Mouse (Mus musculus) heart, postnatal 0 days (tissue): ENCODE measurements at regions not wholly inside any gene's neighbourhood (a gene's known extent, or its start where the extent isn't known, plus 50 kb on each side); places are given as distances from the start of the nearest gene placed in this dataset.

Experiments
- ATAC-seq: fragments of 200-750 bp; cut with Nextera tagmentation; 2 replicates; pipeline ENCODE4 v1.8.0; 2017; ENCODE audit warnings: low read depth, moderate number of reproducible peaks, moderate library complexity; ENCODE audit not compliant: insufficient read depth
- DNase-seq: peaks from one replicate; pipeline ENCODE4 v3.0.0-alpha.2; 2016; ENCODE audit warnings: low spot score
- H3K27ac ChIP-seq: fragments of 300-500 bp; sonication (generic); 2 replicates; pipeline ENCODE4 v1.5.1; 2014; ENCODE audit warnings: low read depth, mild to moderate bottlenecking
- H3K27me3 ChIP-seq: fragments of 300-500 bp; sonication (generic); 2 replicates; pipeline ENCODE4 v1.6.1; 2014; ENCODE audit warnings: low read length, mixed read lengths; ENCODE audit not compliant: control insufficient read depth, insufficient read depth
- H3K36me3 ChIP-seq: fragments of 300-500 bp; sonication (generic); replicated peaks from 2 replicates; pipeline ENCODE4 v1.6.1; 2014; ENCODE audit warnings: low read length, mixed read lengths; ENCODE audit not compliant: control insufficient read depth, insufficient read depth
- H3K4me1 ChIP-seq: fragments of 300-500 bp; sonication (generic); 2 replicates; pipeline ENCODE4 v1.6.1; 2014; ENCODE audit warnings: antibody characterized with exemption; ENCODE audit not compliant: control insufficient read depth, insufficient read depth
- H3K4me2 ChIP-seq: fragments of 300-500 bp; sonication (generic); 2 replicates; pipeline ENCODE4 v1.6.1; 2014; ENCODE audit warnings: low read depth, mild to moderate bottlenecking, low read length, moderate library complexity
- H3K4me3 ChIP-seq: fragments of 300-500 bp; sonication (generic); 2 replicates; pipeline ENCODE4 v1.5.1; 2014; ENCODE audit warnings: low read depth, low read length
- H3K9ac ChIP-seq: fragments of 300-500 bp; sonication (generic); replicated peaks from 2 replicates; pipeline ENCODE4 v1.6.1; 2014; ENCODE audit warnings: low read depth, low read length, mixed read lengths
- H3K9me3 ChIP-seq: fragments of 300-500 bp; sonication (generic); replicated peaks from 2 replicates; pipeline ENCODE4 v1.6.1; 2016; ENCODE audit warnings: low read length; ENCODE audit not compliant: control insufficient read depth
- CTCF ChIP-seq: IDR thresholded peaks from 2 replicates; pipeline ENCODE4 v1.5.1; 2016; ENCODE audit warnings: antibody characterized with exemption, control low read depth, low read depth
- EP300 ChIP-seq: IDR thresholded peaks from 2 replicates; pipeline ENCODE4 v1.6.1; 2016; ENCODE audit warnings: antibody characterized with exemption, low read depth
- WGBS: fragments of 180-500 bp; shearing (Covaris S2); extraction: QIAGEN DNeasy Blood & Tissue Kit; methylation state at CpG from one replicate; pipeline ENCODE4 v1.1.7; 2014; 5-methylcytosine and 5-hydroxymethylcytosine counted together

GRCm38 (mm10) chr1:184395215-184395614 is 337.2 kb downstream of the Hlx start:
- no peaks in the 10 kb centered on the region for H3K9me3 ChIP-seq
- peak; percentile 72 for TF ChIP-seq CTCF
- no peak for TF ChIP-seq EP300
- ATAC-seq (no peak), DNase-seq (peak; percentile 26)
- H3K4me2 ChIP-seq: no peak overlapping the region
- H3K9ac ChIP-seq: no peak overlapping the region
- no peak overlapping the region for H3K4me3 ChIP-seq
- H3K36me3 ChIP-seq: no peaks in the 10 kb centered on the region
- H3K27ac ChIP-seq: no peak overlapping the region
- no peaks in the 10 kb centered on the region for H3K27me3 ChIP-seq
- WGBS: 46% methylated on average over 15 of the region's 15 CpGs
- no peaks in the 10 kb centered on the region for H3K4me1 ChIP-seq

DNA sequence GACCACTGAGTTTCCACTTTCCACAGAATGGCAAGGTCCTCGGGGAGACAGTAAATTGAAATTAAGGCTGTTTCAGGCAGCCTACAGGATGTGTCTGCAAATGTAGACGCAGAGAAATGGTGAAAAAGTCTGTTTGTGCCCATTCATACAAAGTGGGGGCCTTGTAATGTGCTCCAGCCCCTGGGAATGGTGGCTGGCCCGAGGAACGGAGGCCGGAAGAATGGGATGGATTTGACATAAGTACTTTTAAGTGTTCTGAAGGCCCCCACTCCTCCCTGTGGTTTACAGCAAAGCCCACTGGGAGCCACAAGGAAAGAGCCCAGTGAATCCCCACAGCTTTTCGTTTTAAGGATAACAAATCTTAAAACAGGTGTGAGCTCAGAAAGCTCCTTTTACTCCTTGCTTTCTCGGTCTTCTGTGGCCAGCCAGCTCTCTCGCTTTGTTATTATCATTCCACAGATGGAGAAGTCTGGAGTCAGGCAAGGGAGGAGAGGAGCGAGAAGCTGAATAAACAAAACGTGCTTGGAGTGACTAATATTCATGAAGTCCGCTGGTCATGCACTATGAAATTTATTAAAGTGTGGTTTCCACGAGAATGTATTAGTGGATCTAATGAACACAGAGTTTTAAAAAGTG is 337.7 kb downstream of the Hlx start:
- Histone ChIP-seq H3K9me3 (no peaks in the 10 kb centered on the region), H3K4me1 (no peaks in the 10 kb centered on the region), H3K27me3 (no peaks in the 10 kb centered on the region), H3K4me2 (no peak overlapping the region), H3K9ac (no peak overlapping the region), H3K27ac (no peak overlapping the region), H3K36me3 (no peaks in the 10 kb centered on the region), H3K4me3 (no peak overlapping the region)
- ATAC-seq (no peak), DNase-seq (no peak)
- TF ChIP-seq EP300 (no peak), CTCF (no peak)
- 61% methylated on average over 12 of the region's 12 CpGs for WGBS

GRCm38 (mm10) chr1:184384088-184384823 is 348.2 kb downstream of the Hlx start:
- Histone ChIP-seq H3K36me3 (no peaks in the 10 kb centered on the region), H3K4me3 (no peak overlapping the region), H3K4me1 (no peaks in the 10 kb centered on the region), H3K9ac (no peak overlapping the region), H3K9me3 (0 out of 2 replicates have a peak, but pooled peaks cover 4% of the 10 kb centered on the region), H3K27ac (no peak overlapping the region), H3K27me3 (no peaks in the 10 kb centered on the region), H3K4me2 (no peak overlapping the region)
- 70% methylated on average over 7 of the region's 7 CpGs for WGBS
- TF ChIP-seq EP300 (no peak), CTCF (no peak)
- DNase-seq (no peak), ATAC-seq (no peak)

DNA sequence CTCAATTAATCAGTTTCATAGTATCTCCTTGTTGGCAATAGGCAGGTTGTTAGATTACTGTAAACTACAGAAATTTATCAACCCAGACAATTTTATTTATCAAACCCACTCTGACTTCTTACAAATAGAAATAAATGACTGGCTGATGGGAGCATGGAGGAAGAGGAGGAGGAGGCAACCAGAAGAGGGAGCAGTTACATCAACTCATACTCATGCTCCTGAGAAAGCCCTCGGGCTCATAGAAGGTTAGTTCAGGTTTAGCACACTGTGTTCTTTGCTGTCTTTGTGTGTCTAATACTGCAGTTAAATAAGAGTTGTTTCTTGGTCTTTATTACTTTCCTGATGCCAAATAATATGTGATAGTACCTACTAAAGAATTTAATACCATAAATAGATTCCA is 344.6 kb upstream of the 1700056E22Rik start:
- no peak overlapping the region for H3K4me3 ChIP-seq
- DNase-seq (no peak), ATAC-seq (no peak)

GRCm38 (mm10) chr1:184365026-184365425 is 330.9 kb upstream of the 1700056E22Rik start:
- ATAC-seq (no peak), DNase-seq (no peak)
- Histone ChIP-seq H3K4me1 (no peaks in the 10 kb centered on the region), H3K36me3 (no peaks in the 10 kb centered on the region), H3K27ac (no peak overlapping the region), H3K9ac (no peak overlapping the region), H3K27me3 (no peaks in the 10 kb centered on the region), H3K4me2 (no peak overlapping the region), H3K4me3 (no peak overlapping the region), H3K9me3 (0 out of 2 replicates have a peak, but pooled peaks cover 8% of the 10 kb centered on the region)
- no peak for TF ChIP-seq EP300

More for the DNA sequence above, 344.6 kb upstream of the 1700056E22Rik start:
- Histone ChIP-seq H3K9me3 (no peaks in the 10 kb centered on the region), H3K4me1 (no peaks in the 10 kb centered on the region), H3K9ac (no peak overlapping the region), H3K4me2 (no peak overlapping the region), H3K27me3 (no peaks in the 10 kb centered on the region), H3K36me3 (no peaks in the 10 kb centered on the region), H3K27ac (no peak overlapping the region)
- TF ChIP-seq CTCF (no peak), EP300 (no peak)
- WGBS: 70% methylated on average over 1 of the region's 1 CpGs
